Mouse (Mus musculus) kidney, postnatal 10 days (tissue): ENCODE results near the gene Afap1l2.

Source experiments
- DNase-seq: peaks from one replicate; pipeline ENCODE4 v3.0.0; 2021; ENCODE audit warnings: mixed read lengths

Gene Afap1l2

DNA sequence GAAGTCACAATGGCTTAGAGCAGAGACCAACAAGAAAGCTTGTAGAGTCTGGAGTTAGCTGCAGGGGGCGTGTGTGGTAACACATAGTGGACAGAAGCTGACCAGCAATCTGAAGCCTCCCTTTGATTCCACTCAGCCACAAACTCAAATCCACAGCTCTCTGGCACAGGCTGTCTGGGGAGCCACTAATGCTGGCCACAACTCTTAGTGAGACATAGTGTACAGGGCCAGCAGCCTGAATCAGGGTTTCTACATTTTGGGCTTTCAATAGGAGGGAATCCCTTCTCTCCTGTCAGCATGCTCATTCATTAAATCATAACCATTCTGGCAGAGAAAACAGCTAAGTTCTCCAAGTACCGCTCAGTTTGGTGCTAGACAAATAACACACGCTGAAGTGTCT is 32.5 kb downstream of the Afap1l2 start:
- DNase-seq, result peak; percentile 35

DNA sequence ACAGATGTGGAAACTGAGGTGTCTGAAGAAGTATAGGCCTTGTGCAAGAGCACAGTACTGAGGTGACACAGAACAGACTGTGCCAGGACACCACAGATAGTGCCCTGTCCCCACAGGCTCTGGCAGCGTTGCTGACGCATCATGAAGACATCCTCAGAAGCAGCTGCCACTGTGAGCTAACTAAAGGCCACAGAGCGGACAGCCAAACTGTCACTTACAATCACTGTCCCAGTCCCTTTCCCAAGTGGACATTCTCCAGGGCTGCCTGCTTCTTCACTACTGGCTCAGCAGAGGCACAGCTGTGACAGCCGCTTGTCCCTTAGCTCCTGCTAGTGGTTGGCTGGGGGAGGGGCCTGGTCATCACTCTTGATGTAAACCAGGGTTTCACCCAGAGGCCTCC is 33.9 kb downstream of the Afap1l2 start:
- peak; percentile 64 for DNase-seq

DNA sequence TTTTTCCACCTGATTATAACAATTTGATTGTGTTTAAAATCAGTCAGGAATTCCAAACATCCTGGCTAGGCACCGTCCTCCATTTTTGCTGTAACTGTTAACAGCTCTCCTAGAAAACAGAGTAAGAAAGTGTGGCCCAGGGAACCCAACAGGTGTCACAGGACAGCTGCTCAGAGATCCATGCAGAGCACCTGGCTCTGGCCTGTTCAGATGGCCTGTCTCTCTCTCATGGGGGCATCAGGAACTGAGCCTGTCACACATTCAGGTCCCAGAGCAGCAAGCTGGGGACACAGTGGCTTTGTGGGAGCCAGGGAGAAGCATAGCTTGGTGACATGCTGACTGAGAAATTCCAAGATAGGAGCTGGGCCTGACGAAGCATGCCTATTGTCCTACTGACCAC is 35.3 kb downstream of the Afap1l2 start:
- DNase-seq, result no peak

DNA sequence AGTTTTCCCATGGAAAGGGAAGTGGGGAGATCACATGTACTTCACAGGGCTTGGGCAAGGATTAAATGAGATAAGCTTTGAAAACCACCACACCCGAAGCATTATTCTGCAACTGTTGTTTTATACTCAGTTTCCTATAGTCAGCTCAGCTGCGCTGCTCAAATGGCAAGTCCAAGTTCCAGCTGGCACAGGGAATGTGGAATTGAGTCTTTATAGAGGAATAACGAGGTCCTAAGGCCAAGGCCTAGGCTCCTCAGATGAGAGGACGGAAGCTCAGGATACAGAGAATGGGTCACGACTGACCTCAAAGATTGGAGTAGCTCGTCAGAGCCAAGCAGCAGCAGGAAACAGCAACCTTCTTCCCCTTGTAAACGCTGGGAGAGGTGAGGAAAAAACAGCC is 36.7 kb downstream of the Afap1l2 start:
- no peak for DNase-seq

DNA sequence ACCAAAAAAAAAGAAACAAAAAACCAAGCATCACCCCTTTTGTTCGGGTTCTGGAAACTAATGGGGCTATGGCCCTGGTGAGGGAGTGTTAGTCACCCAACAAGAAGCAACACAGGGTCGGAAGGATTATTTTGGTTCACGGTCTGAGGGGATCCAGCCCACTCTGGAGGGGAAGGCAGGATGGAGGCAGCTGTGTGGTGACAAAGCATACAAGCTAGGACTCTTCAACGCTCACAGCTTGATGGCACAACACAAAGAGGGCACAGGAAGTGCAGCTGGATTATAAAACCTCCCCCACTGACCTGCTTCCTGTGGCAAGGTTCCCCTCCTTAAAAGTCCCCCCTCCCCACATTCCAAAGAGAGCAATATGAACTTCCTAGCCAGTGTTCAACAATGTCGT is 44.2 kb downstream of the Afap1l2 start:
- no peak for DNase-seq

DNA sequence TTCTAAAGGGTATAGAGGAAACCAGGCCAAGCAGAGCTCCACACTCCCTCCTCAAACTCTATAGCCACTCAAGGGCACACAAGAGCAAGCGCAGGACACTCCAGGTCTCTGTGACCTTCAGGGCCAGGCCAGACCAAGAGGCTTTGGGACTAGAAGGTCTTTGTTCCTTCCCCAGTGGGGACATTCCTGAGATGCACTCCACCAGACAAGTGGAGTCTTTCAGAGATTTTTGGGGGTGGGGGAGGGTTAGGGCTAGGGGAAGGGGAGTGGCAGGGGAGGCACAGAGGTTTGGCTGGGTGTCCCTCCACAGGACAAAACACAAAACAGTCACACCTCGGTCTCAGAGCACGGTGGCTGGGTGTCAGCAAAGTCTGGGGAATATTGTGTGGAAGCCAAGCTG is 48.4 kb downstream of the Afap1l2 start:
- DNase-seq, result no peak

DNA sequence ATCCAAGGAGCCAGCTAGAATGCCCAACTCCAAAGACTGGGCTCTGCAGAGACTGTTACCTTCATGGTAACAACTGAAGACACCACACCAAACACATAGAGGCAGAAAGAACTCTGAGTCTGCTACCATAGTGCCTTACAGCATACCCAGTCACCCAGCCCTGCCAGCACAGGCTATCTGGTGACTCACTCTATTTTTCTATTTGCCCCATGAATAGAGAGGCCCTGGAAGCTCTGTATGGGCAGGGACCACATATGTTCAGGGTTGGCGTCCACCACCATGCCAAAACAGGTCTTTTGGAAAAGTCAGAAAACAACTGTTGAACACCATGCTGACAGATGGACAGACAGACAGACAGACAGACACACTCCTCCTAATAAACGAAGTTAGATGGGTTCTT is 49.0 kb downstream of the Afap1l2 start:
- DNase-seq, result no peak

DNA sequence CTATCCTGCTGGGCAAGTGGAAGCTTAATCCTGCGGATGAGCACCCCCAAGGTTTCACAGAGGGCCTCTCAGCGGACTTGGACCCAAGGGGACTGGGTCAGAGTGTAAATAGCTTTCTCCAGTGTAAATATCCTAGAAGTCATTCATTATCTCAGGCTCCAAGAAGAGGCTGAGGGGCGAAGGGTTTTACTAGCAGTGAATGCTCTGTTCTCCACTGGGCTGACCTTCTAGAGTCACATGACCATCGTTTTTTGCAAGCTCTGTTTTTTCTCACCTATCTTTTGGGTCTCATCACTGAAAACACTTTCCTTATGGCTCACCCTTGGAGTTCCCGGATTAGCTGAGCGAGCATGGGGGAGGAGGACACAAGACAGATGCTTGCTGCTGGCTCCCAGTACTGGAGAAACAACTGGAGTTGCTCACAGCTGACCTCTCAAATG is 49.4 kb downstream of the Afap1l2 start:
- peak; percentile 79 for DNase-seq

DNA sequence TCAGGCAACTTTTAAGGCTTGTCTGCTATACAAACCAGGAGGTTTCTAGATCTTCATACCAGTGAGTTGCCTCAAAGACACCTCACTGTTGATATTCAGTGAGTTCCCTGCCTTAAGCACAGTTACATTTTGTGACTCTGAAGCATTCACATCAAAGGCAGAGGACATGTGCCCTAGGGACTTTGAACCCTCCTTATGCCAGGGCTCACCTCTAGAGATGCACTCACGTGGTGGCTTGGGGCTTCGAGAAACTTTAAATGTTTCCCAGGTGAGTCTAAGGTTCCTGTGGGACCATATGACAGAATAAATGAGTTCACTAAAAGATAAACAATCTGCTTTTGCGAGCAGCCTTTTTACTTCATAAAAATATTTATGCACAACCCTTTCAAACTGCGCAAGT is 50.0 kb downstream of the Afap1l2 start:
- peak; percentile 39 for DNase-seq

DNA sequence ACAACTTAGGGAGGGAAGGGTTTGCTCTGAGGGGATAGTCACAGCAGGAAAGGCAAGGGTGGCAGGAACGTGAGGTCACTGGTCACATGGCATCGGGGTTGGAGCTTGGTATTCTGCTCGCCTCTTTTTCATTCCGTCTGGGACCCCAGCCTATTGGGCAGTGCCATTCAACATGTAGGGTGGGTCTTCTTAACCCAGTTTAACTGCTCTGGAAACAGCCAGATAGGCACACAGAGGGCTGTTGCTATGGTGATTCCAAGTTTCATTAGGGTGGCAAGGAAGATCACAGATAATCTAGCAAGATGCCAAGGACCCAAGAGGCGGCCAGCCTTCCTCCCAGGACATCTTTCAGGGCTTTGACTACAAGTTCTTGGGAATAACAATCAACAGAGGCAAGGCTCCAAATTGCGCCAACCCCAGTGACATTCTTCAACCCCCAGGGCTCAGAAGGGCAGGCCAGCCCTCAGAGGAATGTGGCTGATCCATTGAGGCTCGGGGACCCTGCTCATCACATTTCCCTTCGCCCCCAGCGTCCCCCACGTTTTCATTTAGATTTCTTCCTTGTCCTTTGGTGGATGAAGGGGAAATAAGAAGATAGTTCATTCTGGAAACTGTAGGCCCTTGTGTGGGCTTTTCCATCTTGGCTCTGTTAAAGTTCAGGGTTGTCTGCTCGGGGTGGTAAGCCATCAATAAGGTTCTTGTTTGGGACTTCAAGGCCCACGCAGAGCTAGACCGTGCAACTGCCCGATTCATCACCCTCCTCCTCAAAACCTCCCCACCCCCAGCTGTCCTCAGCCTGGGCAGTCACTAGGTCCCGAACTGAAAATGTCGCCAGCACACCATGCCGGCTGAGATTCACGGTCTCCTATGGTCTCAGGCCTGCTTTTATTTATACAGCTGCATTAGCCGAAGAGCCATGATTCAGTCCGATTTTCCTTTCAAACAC is 52.2 kb downstream of the Afap1l2 start:
- DNase-seq, result no peak

DNA sequence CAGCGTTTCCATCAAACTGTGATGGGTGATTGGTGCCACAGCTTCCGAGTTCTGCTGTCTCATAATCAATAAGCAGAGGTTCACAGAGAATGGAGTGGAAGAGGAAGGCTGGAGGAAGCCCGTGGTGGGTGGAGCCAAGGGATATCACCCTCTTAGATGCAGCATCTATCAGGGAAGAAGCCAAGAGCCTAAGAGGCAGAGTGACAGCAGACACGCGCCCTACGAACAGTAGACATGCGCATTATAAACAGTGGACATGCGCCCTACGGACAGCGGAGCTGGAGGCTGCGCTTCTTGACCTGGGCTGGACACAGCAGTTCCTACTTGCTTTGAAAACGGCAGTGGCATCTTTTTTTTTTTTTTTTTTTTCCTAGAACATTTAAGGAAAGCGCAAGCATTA is 53.2 kb downstream of the Afap1l2 start:
- no peak for DNase-seq

DNA sequence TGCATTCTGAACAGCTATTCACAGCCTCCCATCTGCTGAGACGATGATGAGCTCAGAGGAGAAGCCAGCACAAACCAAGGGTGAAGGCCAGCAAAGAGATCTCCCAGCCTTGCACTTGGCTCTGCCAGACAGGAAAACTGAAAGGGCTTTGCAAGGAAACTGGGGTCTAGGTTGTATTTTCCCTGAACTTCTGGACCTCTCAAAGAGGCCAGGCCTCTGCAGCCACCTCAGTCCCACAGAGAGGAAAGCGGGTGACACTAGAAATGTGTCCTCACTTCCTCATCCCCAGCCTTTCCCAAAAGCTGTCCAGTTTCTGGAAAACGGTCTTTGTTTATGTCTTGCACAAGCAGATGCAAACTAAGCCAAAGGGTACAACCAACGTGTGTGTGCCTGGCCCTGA is 54.2 kb downstream of the Afap1l2 start:
- peak; percentile 63 for DNase-seq

DNA sequence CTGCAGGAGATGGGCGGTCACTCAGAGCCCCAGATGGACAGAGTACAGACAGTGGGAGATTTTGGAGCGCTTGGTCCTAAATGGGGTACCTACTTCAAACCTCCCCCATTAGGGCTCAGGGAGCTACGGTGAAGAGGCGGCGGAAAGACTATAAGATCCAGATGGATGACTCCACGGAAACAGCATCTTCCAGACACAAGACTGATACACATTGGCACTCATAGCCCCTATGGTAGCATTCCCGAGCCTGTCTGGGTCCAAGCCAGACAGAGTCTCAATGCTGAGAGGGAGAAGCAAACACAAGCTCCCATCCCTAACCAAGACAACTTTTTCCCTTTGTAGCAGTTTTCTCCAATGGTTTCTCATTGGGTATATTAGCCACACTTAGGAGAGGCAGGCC is 57.2 kb downstream of the Afap1l2 start:
- no peak for DNase-seq

DNA sequence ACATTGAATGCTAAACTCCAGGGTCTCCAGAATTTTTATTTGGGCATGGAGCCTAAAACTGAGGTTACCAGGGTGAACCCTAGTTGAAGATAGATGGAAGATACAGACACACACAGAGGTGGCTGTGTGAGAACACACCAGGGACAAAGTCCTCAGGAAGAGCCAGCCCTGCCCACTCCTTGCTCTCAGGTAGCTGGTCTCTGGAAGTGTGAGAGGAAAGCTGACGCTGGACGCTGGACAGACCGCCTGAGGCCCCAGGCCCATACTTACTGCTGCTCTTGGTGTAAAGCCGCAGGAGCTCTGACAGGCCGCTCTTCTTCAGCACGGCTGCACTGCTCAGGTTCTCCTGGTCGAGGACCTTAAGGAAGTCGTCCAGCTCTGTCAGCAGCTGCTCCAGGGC is 58.2 kb downstream of the Afap1l2 start:
- DNase-seq, result no peak

DNA sequence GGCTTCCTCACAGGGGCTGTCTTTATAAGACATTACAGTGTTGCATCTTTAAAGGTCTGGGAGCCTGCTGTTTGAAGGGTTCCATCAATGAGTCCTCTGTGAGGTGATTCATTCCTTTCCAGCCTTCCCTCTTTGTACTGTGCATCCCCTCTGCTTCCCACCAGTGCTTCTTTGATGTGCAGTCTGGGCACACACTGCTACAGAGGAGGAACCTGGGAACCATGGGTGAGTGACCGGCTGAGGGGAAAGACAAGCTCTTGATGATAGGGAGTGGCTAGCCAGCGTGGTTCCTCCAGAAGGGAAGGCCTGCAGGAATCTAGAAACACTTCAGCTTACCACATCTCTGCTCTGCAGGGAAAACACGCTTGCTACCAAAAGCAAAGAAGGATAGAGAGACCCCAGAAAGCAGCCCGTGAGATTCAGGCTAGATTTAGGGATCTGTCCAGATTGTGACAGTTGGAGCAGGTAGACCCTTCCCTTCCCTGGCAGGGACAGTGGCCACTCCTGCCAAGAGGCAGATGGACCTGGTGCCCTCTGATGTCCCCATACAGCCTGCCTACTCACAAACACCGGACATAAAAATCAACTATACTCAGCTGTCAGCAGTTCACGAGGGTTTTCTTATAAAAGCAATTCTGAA is 59.9 kb downstream of the Afap1l2 start:
- DNase-seq, result no peak

DNA sequence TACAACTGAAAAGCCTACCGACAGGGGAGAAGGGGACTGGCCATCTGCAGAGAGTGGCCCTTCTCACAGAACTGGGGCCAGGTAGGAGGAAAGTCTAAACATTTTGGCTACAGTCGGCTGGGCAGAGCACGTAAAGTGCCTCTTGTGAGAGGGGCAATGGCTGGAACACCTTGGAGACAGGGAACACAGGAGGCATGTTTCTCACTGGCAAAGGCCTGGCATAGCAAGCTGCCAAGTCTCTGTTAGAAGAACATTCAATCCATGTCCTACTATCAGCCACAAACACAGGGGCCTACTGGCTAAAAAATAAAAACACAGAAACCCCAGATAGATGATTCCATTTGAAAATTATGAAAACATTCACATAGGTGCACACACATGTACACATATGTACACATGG is 61.3 kb downstream of the Afap1l2 start:
- DNase-seq, result no peak

DNA sequence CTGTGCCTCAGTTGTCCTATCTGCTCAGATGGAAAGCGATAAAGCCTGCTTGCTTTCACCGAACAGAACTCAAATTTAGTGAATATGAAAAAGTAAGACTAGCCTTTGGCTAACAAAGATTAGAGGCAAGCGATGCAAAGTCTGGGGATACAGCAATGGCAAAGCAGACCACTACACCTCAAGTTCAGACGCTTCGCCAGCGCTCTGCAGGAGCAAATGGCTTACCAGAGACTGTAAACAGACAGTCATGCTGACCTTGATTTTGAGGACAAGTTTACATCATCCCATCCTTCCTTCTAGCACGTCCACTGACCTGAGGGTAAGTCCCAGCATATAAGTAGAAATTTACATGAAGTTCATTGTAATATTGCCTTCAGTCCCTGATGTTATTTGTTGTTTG is 61.8 kb downstream of the Afap1l2 start:
- no peak for DNase-seq

DNA sequence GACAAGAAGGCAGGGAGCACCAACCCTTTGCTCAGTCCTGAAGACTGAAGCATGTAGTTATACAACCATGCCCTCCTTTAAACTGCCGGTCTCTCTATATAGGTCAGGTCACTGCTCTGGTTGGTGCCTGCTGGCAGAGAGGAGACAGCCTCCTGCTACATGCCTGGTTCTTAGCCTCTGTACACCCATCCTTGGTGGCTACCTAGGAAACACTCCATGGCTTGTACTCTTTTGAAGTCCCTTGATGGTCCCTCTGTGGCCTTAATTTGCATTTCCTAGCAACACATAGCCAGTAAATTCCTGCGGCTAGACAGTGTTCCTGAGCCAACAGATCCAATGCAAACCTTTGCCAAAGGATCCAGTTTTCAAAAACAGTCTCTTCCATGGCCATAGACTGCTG is 62.4 kb downstream of the Afap1l2 start:
- no peak for DNase-seq

DNA sequence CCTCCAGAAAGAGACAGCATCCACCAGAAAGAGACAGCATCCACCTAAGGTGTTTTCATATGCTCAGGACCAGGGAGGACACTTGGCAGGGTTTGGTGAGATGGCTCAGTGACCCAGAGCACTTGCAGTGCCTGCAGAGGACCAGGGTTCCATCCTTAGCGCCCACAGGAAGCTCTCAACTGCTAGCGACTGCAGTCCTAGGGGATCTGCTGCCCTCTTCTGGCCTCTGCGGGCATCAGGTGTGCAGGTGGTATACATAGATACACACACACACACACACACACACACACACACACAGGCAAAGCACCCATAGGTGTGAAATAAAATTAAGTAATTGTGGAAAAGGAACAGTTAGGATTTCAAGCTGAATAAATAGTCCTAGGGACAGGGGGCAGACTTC is 63.2 kb downstream of the Afap1l2 start:
- no peak for DNase-seq

DNA sequence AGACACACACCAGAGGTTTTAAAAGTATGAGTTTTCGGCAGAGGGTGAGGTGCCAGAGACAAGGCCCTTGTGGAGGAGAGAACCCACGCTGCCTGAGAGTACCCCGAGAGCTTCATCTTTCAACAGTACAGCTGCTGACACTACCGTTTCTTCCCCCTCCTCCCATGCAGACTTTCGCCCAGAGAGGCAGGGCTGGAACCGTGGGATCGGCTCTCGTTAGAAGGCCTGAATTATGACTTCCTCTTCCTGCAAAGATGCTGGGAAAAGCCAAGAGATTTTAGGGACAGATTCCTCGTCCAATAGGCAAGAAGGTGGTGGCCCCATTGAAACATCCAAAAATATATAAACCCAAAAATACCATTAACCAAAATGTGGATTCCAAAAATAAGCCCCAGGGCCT is 63.8 kb downstream of the Afap1l2 start:
- peak; percentile 77 for DNase-seq

DNA sequence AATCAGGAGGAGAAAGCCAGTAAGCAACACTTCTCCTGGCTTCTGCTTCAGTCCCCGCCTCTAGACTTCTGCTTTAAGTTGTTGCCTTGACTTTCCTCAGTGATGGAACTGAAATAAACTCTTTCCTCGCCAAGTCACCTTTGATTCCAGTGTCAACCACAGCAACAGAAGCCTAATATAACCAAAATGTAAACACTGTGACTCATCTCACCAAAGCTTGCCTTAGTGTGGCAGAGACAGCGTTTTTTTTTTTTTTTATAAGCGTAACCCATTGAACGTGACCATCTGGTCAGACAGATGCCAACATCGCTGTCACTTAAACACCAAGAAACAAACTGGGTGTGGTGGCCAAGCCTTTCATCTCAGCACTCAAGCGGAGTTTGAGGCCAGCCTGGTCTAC is 65.8 kb downstream of the Afap1l2 start:
- no peak for DNase-seq

DNA sequence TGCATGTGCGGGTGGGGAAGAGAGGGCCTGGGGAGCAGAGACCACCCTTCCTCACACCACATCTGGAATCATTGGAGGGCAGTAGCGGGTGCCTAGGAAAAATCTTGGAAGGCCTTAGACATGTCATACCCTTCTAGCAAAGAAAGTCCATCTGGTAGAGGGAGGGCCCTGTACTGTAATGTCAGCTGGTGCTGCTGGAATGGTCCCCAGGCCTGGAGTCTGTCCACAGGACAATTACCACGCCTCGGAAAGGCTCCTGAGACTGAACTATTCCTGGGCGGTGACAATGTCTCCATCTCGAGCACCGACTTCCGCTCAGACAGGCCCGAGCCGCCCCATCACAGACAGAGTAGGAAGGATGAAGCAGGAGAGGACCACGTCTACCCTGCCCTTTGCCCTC is 67.5 kb downstream of the Afap1l2 start:
- peak; percentile 74 for DNase-seq

DNA sequence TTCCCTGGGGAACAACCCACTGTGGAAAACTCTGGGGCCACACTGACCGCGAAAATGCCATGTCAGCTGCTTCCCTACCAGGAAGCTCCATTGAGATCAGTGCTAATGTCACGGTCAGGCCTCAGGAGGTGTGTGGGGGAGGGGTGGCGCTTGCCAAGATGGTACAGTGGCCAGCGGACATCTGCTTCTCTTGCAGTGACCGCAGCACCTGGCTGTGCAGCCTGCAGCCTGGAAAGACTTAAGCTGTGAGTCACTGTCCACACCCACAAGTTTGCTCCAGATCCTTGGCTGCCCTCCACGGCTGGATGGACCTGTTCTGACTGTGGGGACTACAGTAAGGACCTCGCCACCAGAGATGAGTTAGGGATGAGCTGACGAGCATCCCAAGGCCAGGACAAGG is 68.2 kb downstream of the Afap1l2 start:
- DNase-seq, result peak; percentile 73

DNA sequence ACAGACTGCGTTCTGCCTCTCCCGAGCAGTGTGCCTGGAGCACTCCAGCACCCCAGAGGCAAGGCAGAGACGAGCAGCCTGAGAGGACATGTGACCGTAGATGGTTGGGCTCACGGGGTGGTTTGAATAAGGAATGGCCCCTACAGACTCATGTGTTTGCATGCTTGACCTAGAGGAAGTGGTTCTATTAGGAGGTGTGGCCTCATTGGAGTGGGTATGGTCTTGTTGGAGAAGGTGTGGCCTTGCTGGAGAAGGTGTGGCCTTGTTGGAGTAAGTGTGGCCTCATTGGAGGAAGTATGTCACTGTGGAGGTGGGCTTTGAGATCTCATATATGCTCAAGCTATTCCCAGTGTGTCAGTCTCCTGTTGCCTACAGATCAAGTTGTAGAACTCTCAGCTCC is 70.1 kb downstream of the Afap1l2 start:
- no peak for DNase-seq

DNA sequence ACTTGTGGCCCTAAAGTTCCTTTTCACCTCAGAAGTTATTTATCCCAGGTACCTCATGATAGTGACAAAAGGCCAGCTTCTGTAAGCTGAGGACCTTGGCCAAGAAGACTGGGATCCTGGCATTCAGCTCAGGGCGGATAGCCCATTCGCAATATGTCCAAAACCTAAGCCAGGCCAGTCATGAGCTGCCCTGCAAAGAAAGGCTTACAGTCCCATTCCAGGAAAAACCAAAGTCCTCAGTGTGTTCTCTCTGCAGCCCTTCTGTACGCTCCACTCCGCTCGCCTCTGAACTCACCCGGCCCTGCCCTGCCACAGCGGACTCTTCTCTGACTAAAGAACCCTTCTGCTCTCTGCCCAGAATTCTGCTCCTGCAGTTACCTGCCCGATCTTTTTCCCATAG is 71.8 kb downstream of the Afap1l2 start:
- no peak for DNase-seq
